Mouse (Mus musculus) erythroblast, embryonic 14.5 days (primary cell): ENCODE results near the gene C1s1. TPM values are rescaled to one million over a fixed set of nuclear protein-coding genes. Genes with fewer than 3 reads are reported as not detected.
"Not testable (repeated sequence)": the region's sequence is repeated elsewhere in the genome, so short reads cannot be mapped to it uniquely, and the experiment has no call there.

Source experiments
- H3K27me3 ChIP-seq: 2 replicates; pipeline ENCODE4 v1.6.1; 2012; ENCODE audit warnings: inconsistent platforms; ENCODE audit not compliant: control insufficient read depth
- H3K36me3 ChIP-seq: 2 replicates; pipeline ENCODE4 v1.6.1; 2012; ENCODE audit warnings: mild to moderate bottlenecking, inconsistent platforms; ENCODE audit not compliant: control insufficient read depth
- H3K4me1 ChIP-seq: 2 replicates; pipeline ENCODE4 v1.6.1; 2012; ENCODE audit warnings: inconsistent platforms; ENCODE audit not compliant: control insufficient read depth
- H3K4me3 ChIP-seq: replicated peaks from 2 replicates; pipeline ENCODE3; 2012; ENCODE audit warnings: moderate library complexity, mild to moderate bottlenecking, inconsistent platforms
- H3K9me3 ChIP-seq: 2 replicates; pipeline ENCODE4 v1.6.1; 2012; ENCODE audit warnings: low read length, inconsistent platforms, mixed read lengths; ENCODE audit not compliant: control insufficient read depth
- GATA1 ChIP-seq: IDR thresholded peaks from 2 replicates; pipeline ENCODE4 v1.6.1; 2012; ENCODE audit warnings: low read length, inconsistent platforms, mixed read lengths
- TAL1 ChIP-seq: IDR thresholded peaks from 3 replicates; pipeline ENCODE4 v1.6.1; 2012; ENCODE audit warnings: low read length, inconsistent platforms, mixed read lengths
- polyA plus RNA-seq: library from polyadenylated mRNA; stranded (reverse); fragments of >175 nt; gene quantifications from 2 replicates; pipeline ENCODE4 v1.2.3, GENCODE M21; 2012

The C1s1 gene
- polyA plus RNA-seq, result 0.01 TPM in 1 of 2 replicates, not detected in the other

DNA sequence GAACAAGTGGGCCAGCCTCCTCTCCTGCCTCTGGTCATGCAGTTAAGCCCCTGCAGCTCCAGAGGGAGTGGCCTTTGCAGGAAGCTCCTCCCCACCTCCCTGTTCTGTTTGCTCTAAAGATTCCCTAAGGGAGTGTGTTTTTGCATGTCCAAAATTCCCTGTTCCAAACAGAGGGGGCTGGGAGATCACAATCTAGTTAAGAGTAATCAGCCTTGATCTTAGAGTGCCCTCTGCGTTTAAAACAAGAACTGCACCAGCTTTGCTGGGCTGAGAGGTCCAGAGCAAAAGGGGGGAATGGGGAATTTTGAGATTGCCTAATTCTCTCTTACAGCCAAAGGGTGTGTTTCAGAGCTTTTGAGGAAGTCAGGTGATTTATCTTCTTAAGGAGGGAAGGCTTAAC is at the start of gene C1s1:
C1s1 (minus strand) TSS at position 76 of the 400 bp plus-strand sequence.
- H3K36me3 ChIP-seq, H3K4me1 ChIP-seq, H3K27me3 ChIP-seq, H3K4me3 ChIP-seq, H3K9me3 ChIP-seq: not testable (repeated sequence)

GRCm38 (mm10) chr6:124588771-124589170 is 46.6 kb upstream of the C1s1 start:
- H3K4me1 ChIP-seq, result no peaks in the 10 kb centered on the region
- TF ChIP-seq GATA1, result no peak

DNA sequence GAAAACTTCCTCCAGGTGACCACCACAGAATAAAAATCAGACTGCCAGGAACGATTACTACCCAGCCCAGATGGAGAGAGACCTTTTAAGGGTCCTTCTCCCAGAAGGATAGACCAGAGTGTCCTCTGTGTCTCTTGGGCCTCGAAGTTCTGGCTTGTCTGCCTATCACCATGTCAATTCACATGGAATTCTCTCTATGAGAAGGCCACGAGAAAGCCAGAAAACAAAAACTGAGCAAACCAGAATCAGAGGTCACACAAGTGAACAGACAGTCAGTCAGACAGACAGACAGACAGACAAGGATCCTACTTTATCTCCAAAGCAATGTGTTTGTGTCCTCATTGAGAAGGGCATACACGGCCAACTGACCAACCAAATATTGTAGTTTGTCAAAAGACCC is 44.1 kb upstream of the C1s1 start:
- no peak for TF ChIP-seq TAL1
- no peak for TF ChIP-seq GATA1
- H3K36me3 ChIP-seq, result no peaks in the 10 kb centered on the region
- H3K27me3 ChIP-seq, result no peaks in the 10 kb centered on the region
- H3K9me3 ChIP-seq, result no peaks in the 10 kb centered on the region
- H3K4me3 ChIP-seq, result no peak overlapping the region
- H3K4me1 ChIP-seq, result no peaks in the 10 kb centered on the region

More at GRCm38 (mm10) chr6:124588771-124589170, 46.6 kb upstream of the C1s1 start:
- H3K27me3 ChIP-seq, result no peaks in the 10 kb centered on the region
- no peaks in the 10 kb centered on the region for H3K9me3 ChIP-seq
- no peak overlapping the region for H3K4me3 ChIP-seq
- no peaks in the 10 kb centered on the region for H3K36me3 ChIP-seq

DNA sequence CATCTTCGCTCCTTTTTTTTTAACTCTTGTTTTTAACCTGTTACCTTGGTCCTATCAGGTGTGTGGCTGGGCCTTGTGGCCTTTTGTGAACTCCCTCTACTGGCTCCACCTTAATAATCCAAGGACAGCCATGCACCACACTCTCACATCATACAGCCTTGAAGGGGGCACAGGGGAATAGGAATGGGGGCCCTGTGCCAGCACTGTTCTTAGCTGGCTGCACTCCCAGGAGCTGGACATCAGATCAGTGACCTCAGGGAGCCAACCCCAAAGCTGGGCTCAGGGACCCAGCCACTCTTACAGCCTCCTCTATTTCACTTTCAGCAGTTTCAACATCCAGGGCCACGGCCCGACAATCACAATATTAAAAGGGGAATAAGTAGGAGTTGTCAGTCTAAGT is 43.6 kb upstream of the C1s1 start:
- Histone ChIP-seq H3K4me1 (no peaks in the 10 kb centered on the region), H3K27me3 (no peaks in the 10 kb centered on the region), H3K4me3 (no peak overlapping the region), H3K36me3 (no peaks in the 10 kb centered on the region), H3K9me3 (no peaks in the 10 kb centered on the region)
- TF ChIP-seq GATA1 (no peak), TAL1 (no peak)

DNA sequence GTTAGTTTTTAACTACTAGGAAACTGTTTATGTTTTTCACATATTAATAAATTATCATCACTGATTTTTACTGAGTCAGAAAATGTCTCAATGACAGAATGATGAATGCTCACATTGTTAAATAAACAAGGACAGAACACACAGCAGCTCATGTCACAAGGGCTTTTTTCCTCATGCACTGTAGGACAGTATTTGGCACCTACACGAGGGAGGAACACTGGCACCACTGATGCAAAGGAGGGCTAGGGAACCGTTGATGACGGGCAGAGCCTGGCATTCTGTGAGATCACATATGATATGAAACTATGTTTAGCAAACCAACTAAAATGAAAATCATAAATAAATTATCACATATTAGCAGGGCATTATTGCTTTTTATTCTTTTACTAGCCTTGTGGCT is 42.8 kb upstream of the C1s1 start:
- no peaks in the 10 kb centered on the region for H3K27me3 ChIP-seq
- no peaks in the 10 kb centered on the region for H3K36me3 ChIP-seq
- no peak for TF ChIP-seq GATA1
- no peak for TF ChIP-seq TAL1
- no peaks in the 10 kb centered on the region for H3K4me1 ChIP-seq
- no peaks in the 10 kb centered on the region for H3K9me3 ChIP-seq
- H3K4me3 ChIP-seq, result no peak overlapping the region

DNA sequence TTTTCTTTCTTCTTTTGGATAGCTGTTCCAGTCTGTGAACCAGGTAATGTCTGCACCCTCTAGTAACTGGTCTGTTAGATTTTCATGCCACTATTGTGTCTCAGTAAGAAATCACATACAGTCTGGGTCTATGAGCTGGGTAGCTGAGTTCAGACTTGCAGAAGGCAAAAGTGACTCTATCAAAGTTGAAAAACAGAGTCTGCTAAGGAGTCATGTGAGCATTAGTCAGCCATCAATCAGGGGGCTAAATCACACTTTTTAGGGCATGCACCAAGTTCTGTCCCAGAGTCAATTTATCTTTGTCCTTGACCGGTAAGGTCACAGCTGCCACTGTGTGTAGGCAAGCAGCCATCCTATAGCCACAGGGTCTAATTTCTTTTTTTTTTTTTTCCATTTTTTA is 40.1 kb upstream of the C1s1 start:
- Histone ChIP-seq H3K27me3 (no peaks in the 10 kb centered on the region), H3K4me1 (no peaks in the 10 kb centered on the region), H3K4me3 (no peak overlapping the region), H3K9me3 (no peaks in the 10 kb centered on the region), H3K36me3 (no peaks in the 10 kb centered on the region)
- TF ChIP-seq GATA1 (no peak), TAL1 (no peak)

- H3K36me3 ChIP-seq, H3K4me3 ChIP-seq, H3K9me3 ChIP-seq, H3K27me3 ChIP-seq, H3K4me1 ChIP-seq: not testable (repeated sequence)
Observed at GRCm38 (mm10) chr6:124580155-124580554, 38.0 kb upstream of the C1s1 start.

DNA sequence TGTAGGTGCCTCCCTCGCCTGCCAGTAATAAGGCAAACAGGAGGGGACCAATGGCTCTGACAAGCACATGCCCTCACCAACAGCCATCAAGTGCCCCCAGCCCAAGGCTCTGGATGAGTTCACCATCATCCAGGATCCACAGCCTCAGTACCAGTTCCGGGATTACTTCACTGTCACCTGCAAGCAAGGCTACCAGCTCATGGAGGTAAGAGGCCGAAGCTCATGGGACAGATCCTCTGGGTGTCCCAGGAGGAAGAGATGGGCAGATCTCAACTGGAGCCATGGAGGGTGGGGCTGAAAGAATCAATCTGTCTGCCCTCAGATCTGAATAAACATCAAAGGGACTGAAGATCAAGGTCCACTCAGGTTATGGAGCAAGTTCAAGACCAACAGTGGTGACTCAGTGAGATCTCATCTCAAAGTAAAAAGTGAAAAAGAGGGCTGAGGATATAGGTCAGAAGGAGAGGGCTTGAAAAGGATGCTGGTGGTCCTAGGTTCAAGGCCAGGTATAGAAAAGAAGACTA is 33.1 kb upstream of the C1s1 start:
- H3K36me3 ChIP-seq, H3K4me1 ChIP-seq, H3K4me3 ChIP-seq, H3K27me3 ChIP-seq, H3K9me3 ChIP-seq: not testable (repeated sequence)

DNA sequence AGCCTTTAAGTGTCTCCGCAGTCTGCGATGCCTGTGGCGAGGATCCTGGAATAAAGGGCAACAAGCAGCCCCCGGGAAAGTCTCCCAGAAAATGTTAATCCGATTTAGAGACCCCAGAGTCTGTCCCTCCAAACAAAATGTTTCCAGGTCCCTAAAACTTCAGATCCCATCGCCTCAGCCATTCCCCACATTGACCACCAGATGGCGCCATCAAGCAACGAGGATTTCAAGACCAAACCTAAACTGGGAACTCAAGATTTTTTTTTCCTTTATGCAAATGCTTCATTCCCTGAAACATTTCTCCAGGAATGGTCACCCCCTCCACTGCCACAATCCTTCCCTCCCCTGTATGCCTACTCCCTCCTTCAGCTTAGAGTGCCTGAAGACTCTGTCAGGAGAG is 27.9 kb upstream of the C1s1 start, which contains the start of gene C1rb:
C1rb (plus strand) TSS at position 269 of the 400 bp plus-strand sequence.
- H3K36me3 ChIP-seq, result no peaks in the 10 kb centered on the region
- H3K4me1 ChIP-seq, result peaks cover 2% of the 10 kb centered on the region; the same call in 1 of the 2 replicates
- no peak within 1 kb of the TSS for H3K4me3 ChIP-seq
- TF ChIP-seq GATA1 (no peak), TAL1 (no peak)
- no peaks in the 10 kb centered on the region for H3K27me3 ChIP-seq
- H3K9me3 ChIP-seq, result no peaks in the 10 kb centered on the region

- not testable (repeated sequence) for H3K27me3 ChIP-seq, H3K36me3 ChIP-seq, H3K9me3 ChIP-seq, H3K4me3 ChIP-seq, H3K4me1 ChIP-seq
Observed at GRCm38 (mm10) chr6:124561611-124562010, 19.5 kb upstream of the C1s1 start.

DNA sequence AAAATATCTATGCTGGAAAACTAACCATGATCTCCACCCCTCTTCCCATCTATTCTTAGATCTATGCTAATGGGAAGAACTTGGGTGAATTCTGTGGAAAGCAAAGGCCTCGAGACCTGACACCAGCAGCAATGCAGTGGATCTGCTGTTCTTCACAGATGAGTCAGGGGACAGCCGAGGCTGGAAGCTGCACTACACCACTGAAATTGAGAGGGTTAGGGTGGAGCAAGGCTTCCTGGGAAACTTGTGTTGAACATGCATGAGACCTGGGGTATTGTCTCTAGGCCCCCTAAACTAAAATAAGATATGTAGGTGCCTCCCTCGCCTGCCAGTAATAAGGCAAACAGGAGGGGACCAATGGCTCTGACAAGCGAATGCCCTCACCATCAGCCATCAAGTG is 19.0 kb upstream of the C1s1 start:
- not testable (repeated sequence) for H3K36me3 ChIP-seq, H3K4me3 ChIP-seq, H3K9me3 ChIP-seq, H3K4me1 ChIP-seq, H3K27me3 ChIP-seq

DNA sequence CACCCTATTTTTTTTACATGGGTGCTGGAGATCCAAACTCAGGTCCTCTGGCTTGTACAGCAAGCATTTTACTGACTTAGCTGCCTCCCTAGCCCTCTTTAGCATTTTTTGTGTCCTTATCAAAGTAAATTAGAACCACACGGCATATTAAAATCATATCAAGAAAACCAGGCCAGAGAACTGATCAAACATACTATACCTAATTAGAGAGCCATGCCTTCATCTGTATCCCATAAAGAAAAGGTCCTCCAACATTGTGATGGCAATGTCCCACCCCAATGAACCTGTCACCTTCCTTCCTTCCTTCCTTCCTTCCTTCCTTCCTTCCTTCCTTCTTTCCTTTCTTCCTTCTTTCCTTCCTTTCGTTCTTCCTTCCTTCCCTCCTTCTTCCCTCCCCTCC is 13.8 kb upstream of the C1s1 start:
- not testable (repeated sequence) for H3K4me1 ChIP-seq, H3K9me3 ChIP-seq, H3K36me3 ChIP-seq, H3K27me3 ChIP-seq, H3K4me3 ChIP-seq
